Mouse (Mus musculus) cerebellum, adult 11-12 months (tissue): ENCODE data around the gene Mdm1.
"Not testable (repeated sequence)": the region's sequence is repeated elsewhere in the genome, so short reads cannot be mapped to it uniquely, and the experiment has no call there.

Source experiments
- DNase-seq: peaks from one replicate; pipeline ENCODE4 v3.0.0; 2022

Gene Mdm1

GRCm38 (mm10) chr10:118125236-118125635, 16.4 kb upstream of the Mdm1 start:
- DNase-seq: no peak

- no peak for DNase-seq
Observed at GRCm38 (mm10) chr10:118125776-118126445, 15.7 kb upstream of the Mdm1 start.

GRCm38 (mm10) chr10:118129001-118129682, 12.5 kb upstream of the Mdm1 start:
- no peak for DNase-seq

- no peak for DNase-seq
Observed at GRCm38 (mm10) chr10:118130016-118130415, 11.6 kb upstream of the Mdm1 start.

GRCm38 (mm10) chr10:118132993-118133392, 8.6 kb upstream of the Mdm1 start:
- DNase-seq: no peak

GRCm38 (mm10) chr10:118138508-118138907, 3.1 kb upstream of the Mdm1 start:
- DNase-seq: no peak

GRCm38 (mm10) chr10:118139837-118140570, 1.6 kb upstream of the Mdm1 start:
- no peak for DNase-seq

GRCm38 (mm10) chr10:118141884-118142801, 532 bp downstream of the Mdm1 start:
- no peak for DNase-seq

GRCm38 (mm10) chr10:118149381-118149780, 7.8 kb downstream of the Mdm1 start:
- DNase-seq: no peak

- no peak for DNase-seq
Observed at GRCm38 (mm10) chr10:118150866-118151265, 9.3 kb downstream of the Mdm1 start.

GRCm38 (mm10) chr10:118155932-118156331, 14.3 kb downstream of the Mdm1 start:
- no peak for DNase-seq

GRCm38 (mm10) chr10:118161131-118161530, 19.5 kb downstream of the Mdm1 start:
- DNase-seq: no peak

GRCm38 (mm10) chr10:118169212-118169611, 27.6 kb downstream of the Mdm1 start:
- DNase-seq: no peak

GRCm38 (mm10) chr10:118172416-118172815, 30.8 kb downstream of the Mdm1 start:
- no peak for DNase-seq

- DNase-seq: no peak
Observed at GRCm38 (mm10) chr10:118172876-118173275, 31.3 kb downstream of the Mdm1 start.

- not testable (repeated sequence) for DNase-seq
Observed at GRCm38 (mm10) chr10:118175542-118175941, 33.9 kb downstream of the Mdm1 start.

- DNase-seq: no peak
Observed at GRCm38 (mm10) chr10:118178735-118179151, 37.1 kb downstream of the Mdm1 start.

GRCm38 (mm10) chr10:118179265-118179664, 37.7 kb downstream of the Mdm1 start:
- no peak for DNase-seq

- not testable (repeated sequence) for DNase-seq
Observed at GRCm38 (mm10) chr10:118195150-118195549, 53.5 kb downstream of the Mdm1 start.

- no peak for DNase-seq
Observed at GRCm38 (mm10) chr10:118204642-118205041, 63.0 kb downstream of the Mdm1 start, which contains the start of gene Il22. Gene Il22 (plus strand): TSS chr10:118204942.

GRCm38 (mm10) chr10:118215719-118216393, 74.2 kb downstream of the Mdm1 start:
- DNase-seq: not testable (repeated sequence)
